Mouse (Mus musculus) hindbrain, embryonic 13.5 days (tissue): ENCODE measurements around the gene Ank3. TPM values are rescaled to one million over a fixed set of nuclear protein-coding genes. Genes with fewer than 3 reads are reported as not detected.
"Not testable (repeated sequence)": the region's sequence is repeated elsewhere in the genome, so short reads cannot be mapped to it uniquely, and the experiment has no call there.

Source experiments
- ATAC-seq: fragments of 200-750 bp; cut with Nextera tagmentation; 2 replicates; pipeline ENCODE4 v1.8.0; 2017; ENCODE audit warnings: moderate TSS enrichment; ENCODE audit not compliant: low FRiP score
- H3K27ac ChIP-seq: fragments of 300-500 bp; sonication (generic); 2 replicates; pipeline ENCODE4 v1.5.1; 2015; ENCODE audit warnings: inconsistent platforms, mild to moderate bottlenecking, moderate library complexity
- H3K27me3 ChIP-seq: fragments of 300-500 bp; sonication (generic); 2 replicates; pipeline ENCODE4 v1.6.1; 2015; ENCODE audit warnings: mild to moderate bottlenecking, inconsistent platforms
- H3K36me3 ChIP-seq: fragments of 300-500 bp; sonication (generic); 2 replicates; pipeline ENCODE4 v1.6.1; 2015; ENCODE audit warnings: mild to moderate bottlenecking, inconsistent platforms
- H3K4me1 ChIP-seq: fragments of 300-500 bp; sonication (generic); replicated peaks from 2 replicates; pipeline ENCODE4 v1.6.1; 2015; ENCODE audit warnings: inconsistent platforms
- H3K4me2 ChIP-seq: fragments of 300-500 bp; sonication (generic); 2 replicates; pipeline ENCODE4 v1.6.1; 2015; ENCODE audit warnings: inconsistent platforms, mild to moderate bottlenecking, moderate library complexity
- H3K4me3 ChIP-seq: fragments of 300-500 bp; sonication (generic); 2 replicates; pipeline ENCODE4 v1.5.1; 2015; ENCODE audit warnings: mild to moderate bottlenecking, inconsistent platforms
- H3K9ac ChIP-seq: fragments of 300-500 bp; sonication (generic); 2 replicates; pipeline ENCODE4 v1.6.1; 2015; ENCODE audit warnings: mild to moderate bottlenecking, inconsistent platforms
- H3K9me3 ChIP-seq: fragments of 300-500 bp; sonication (generic); 2 replicates; pipeline ENCODE4 v1.6.1; 2016; ENCODE audit warnings: inconsistent platforms
- WGBS: fragments of 180-500 bp; shearing (Covaris S2); methylation state at CpG from one replicate; pipeline ENCODE4 v1.1.7; 2015; 5-methylcytosine and 5-hydroxymethylcytosine counted together
- polyA plus RNA-seq: library from polyadenylated mRNA; unstranded; fragments of >200 nt; fragmentation: Nextera tagmentation; extraction: Ambion mirVana; gene quantifications from 2 replicates; pipeline ENCODE4 v1.2.1, GENCODE M21; 2015

Gene Ank3
- 114 TPM in 2 replicates for polyA plus RNA-seq

DNA sequence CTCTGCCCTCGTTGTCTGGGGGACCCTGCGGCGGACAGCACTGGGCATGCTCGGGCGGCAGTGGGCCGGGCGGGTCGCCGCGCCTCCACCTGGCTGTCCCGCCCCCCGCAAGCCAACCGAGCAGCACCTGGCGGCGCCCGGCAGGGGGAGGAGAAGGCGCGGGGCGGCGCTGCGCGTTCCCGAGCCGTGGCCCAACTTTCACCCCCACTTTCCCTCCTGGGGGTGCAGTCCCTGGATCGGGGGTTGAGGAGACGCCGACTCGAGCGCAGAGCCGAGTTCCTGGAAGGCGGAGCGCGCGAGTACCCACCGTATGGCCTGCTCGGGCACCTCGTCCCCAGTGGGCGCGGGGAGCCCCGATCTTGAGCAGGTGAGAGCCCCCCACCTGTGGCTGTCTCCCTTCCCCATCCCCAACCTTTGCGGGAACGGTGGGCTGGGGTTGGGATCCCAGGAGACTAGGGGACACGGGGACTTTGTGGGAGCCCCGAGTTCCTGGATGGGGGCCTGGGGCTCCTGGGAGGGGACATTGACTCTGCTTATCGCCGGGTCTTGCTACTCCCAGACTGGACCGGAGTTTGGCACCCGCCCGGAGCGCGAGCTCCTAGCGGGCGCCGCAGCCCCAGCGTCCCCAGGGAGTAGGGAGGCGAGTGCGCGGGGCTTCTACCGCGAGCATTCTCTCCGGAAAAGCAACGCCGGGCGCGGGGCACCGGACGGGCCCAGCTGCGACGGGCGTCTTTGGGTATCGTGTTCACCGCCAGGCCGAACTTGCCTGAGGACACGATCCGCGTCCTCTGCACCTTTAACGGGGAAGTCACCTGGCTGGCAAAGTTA, at the start of gene Ank3:
Gene Ank3, plus strand, starts transcription at position 11 of the 828 bp plus-strand sequence.
- H3K4me1 ChIP-seq: peaks cover 28% of the 10 kb centered on the region

DNA sequence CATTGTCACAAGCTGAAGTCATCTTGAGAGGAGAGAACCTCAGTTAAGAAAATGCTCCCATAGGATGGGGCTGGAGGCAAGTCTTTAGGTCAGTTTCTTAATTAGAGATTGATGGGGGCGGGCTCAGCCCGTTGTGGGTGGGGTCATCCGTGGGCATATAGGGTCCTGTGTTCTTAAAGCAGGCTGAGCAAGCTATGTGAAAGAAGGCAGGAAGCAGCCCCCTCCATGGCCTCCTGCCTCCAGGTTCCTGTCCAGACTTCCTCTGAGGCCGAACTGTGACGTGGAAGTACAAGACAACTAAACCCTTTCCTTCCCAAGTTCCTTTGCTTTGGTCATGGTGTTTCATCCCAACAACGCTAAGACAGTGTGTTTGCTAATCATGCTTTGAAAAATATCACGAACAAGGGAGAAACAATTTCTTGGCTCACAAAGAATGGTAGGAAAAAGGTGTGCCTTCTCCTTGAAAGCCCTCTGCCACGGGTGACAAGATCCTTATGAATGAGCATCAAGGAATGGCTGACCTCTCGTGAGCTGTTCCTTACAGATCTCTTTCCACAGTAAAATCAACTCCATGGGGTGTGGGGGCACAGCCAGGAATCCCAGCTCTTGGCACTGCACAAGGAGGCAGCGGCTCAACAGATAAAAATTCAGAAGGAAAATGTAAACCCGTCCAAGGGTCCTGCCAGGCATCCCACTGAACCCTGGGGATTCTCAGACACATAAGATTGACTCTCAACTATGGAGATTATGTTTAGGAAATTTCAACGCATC, 47.3 kb upstream of the Ank3 start:
- peak overlapping the region; percentile 40; the same call in 1 of the 2 replicates for H3K27ac ChIP-seq
- H3K4me3 ChIP-seq: peak overlapping the region; percentile 60

More for the DNA sequence above, at the start of gene Ank3:
- WGBS: 1% methylated on average over 66 of the region's 77 CpGs
- Histone ChIP-seq H3K9me3 (no peaks in the 10 kb centered on the region), H3K4me3 (peak within 1 kb of the TSS; percentile 65), H3K9ac (peak within 1 kb of the TSS; percentile 74), H3K36me3 (no peaks in the 10 kb centered on the region), H3K4me2 (peak within 1 kb of the TSS; percentile 99), H3K27me3 (peaks cover 65% of the 10 kb centered on the region), H3K27ac (no peak within 1 kb of the TSS)
- ATAC-seq: peak; percentile 65

DNA sequence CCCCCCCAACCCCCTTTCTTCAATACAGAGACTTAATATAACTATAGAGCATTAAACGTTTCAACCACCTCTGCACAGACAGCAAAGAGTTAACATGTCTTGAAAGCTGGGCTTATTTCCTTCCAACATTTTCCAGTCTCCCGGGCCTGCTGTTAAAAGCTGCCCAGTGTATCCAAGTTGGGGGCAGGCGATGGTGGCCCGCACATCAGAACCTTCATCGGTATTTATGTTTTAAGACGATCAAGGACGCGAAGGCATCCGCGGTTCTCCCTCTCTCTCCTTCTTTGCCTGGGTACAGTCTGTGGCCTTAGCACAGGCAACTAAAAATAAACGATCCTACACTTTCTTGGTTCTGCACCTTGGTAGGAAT, 46.7 kb upstream of the Ank3 start:
- WGBS: under 1% methylated on average over 11 of the region's 11 CpGs
- Histone ChIP-seq H3K9ac (peak overlapping the region; percentile 68), H3K4me2 (peak overlapping the region; percentile 93), H3K9me3 (no peaks in the 10 kb centered on the region), H3K27ac (peak overlapping the region; percentile 30; the same call in 1 of the 2 replicates), H3K4me1 (peaks cover 29% of the 10 kb centered on the region), H3K27me3 (no peaks in the 10 kb centered on the region), H3K4me3 (peak overlapping the region; percentile 60), H3K36me3 (no peaks in the 10 kb centered on the region)
- ATAC-seq: no peak

More for the DNA sequence above, 47.3 kb upstream of the Ank3 start:
- no peaks in the 10 kb centered on the region for H3K27me3 ChIP-seq
- ATAC-seq: no peak
- no peaks in the 10 kb centered on the region for H3K9me3 ChIP-seq
- H3K36me3 ChIP-seq: no peaks in the 10 kb centered on the region
- H3K4me1 ChIP-seq: peaks cover 29% of the 10 kb centered on the region
- H3K9ac ChIP-seq: peak overlapping the region; percentile 68
- 28% methylated on average over 12 of the region's 12 CpGs for WGBS
- H3K4me2 ChIP-seq: peak overlapping the region; percentile 93

DNA sequence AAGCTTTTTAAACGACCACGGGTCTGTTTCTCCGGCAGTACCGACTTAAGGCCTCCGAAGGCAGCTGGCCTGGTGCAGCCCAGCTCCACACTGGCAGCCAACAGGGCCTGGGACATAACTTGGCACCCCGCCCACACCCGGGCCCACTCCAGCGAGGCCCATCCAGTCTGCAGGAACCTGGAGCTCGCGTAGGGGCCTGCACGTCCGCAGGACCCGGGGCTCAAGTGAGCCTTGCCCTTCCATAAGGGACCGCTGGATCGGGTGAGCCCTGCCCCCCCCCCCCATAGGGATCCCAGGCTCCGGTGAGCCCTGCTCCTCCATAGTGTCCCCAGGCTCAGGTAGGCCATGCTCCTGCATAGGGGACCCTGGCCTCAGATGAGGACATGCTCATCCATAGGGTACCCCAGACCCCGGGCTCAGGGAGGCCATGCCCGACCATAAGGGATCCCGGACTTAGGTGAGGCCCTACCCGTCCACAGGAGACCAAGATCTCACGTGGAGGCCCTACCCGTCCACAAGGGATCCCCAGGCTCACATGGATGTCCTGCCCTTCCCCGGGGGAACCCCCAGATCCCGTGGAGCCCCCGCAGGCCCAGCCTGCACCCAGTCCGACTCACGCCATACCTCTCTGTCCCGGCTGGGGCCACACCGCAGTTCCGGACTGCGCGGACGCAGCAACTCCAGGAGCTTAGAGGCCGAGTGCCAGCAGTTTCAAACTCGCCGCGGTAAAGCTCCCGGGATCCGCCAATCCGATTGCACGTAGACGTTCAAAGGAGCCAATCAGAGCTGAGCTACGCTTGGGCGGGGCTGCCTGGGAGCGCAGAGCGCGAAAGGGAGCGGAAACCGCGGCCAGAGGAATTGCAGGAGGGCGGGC, 46.1 kb upstream of the Ank3 start, which contains the start of gene Cdk1:
Gene Cdk1, minus strand, starts transcription at position 727 of the 874 bp plus-strand sequence.
- peak within 1 kb of the TSS; percentile 93 for H3K4me2 ChIP-seq
- H3K36me3 ChIP-seq: no peaks in the 10 kb centered on the region
- H3K27ac ChIP-seq: peak within 1 kb of the TSS; percentile 30; the same call in 1 of the 2 replicates
- H3K4me1 ChIP-seq: peaks cover 29% of the 10 kb centered on the region
- under 1% methylated on average over 50 of the region's 51 CpGs for WGBS
- peak within 1 kb of the TSS; percentile 68 for H3K9ac ChIP-seq
- H3K27me3 ChIP-seq: no peaks in the 10 kb centered on the region
- H3K9me3 ChIP-seq: no peaks in the 10 kb centered on the region
- H3K4me3 ChIP-seq: peak within 1 kb of the TSS; percentile 60
- ATAC-seq: peak; percentile 96

DNA sequence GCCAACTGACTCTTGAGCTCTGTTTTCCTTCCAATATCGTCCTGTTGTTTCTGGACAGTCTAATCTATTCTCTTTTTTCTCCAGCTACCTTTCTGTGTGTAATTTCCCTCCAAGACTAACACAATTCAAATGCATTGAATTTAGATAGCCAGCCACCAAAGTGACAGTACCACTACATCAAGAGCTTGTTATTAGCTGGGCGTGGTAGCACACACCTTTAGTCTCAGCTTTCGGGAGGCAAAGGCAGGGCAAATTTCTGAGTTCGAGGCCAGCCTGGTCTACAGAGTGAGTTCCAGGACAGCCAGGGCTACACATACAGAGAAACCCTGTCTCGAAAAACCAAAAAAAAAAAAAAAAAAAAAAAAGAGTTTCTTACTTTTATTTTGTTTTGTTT, 45.5 kb upstream of the Ank3 start:
- H3K36me3 ChIP-seq, H3K27me3 ChIP-seq, H3K9me3 ChIP-seq, H3K9ac ChIP-seq, H3K27ac ChIP-seq: not testable (repeated sequence)
- H3K4me3 ChIP-seq: peak overlapping the region; percentile 60; the same call in 1 of the 2 replicates
- peaks cover 29% of the 10 kb centered on the region for H3K4me1 ChIP-seq
- H3K4me2 ChIP-seq: peak overlapping the region; percentile 93
- WGBS: 48% methylated on average over 5 of the region's 5 CpGs
- peak; percentile 52; the same call in 1 of the 2 replicates for ATAC-seq

DNA sequence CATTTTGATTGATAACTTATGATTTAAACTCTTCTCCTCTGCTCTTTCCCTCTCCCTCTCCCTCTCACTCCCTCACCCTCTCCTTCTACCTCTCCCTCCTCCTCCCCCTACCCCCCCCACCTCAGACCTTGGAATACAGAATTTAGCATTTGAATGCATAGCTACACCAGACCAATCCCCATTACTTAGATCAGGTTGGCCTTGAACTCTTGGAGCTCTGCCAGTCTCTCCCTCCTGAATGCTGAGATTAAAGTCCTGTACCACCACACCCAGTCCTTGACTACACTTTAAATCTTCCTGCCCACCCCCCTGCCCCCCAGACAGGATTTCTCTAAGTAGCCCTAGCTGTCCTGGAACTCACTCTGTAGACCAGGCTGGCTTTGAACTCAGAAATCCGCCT, 38.9 kb upstream of the Ank3 start:
- no peak for ATAC-seq
- 92% methylated on average over 1 of the region's 1 CpGs for WGBS
- Histone ChIP-seq H3K27me3 (no peaks in the 10 kb centered on the region), H3K27ac (no peak overlapping the region), H3K4me3 (no peak overlapping the region), H3K9me3 (no peaks in the 10 kb centered on the region), H3K36me3 (no peaks in the 10 kb centered on the region), H3K4me1 (no peaks in the 10 kb centered on the region), H3K4me2 (no peak overlapping the region), H3K9ac (no peak overlapping the region)

DNA sequence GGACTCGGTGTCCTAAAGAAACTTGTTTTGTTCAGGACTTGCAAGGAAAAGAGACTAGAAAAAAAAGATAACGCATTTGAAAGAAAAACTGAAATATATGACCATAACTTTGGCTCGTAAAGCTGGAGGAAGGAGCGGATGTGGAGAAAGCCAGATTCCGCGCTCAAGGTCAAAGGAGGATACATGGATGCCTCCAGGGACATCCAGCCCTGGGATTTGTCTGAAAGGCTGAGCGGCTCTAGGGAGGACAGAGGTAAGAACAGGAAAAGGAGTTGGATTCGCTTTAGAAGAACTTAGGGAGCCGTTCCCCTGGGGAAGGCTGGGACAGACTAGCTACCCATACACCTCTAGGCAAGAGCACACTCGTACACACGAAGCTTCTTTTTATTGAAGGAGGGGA, 32.4 kb upstream of the Ank3 start:
- ATAC-seq: no peak
- Histone ChIP-seq H3K4me2 (no peak overlapping the region), H3K36me3 (no peaks in the 10 kb centered on the region), H3K27ac (no peak overlapping the region), H3K4me1 (no peaks in the 10 kb centered on the region), H3K9me3 (no peaks in the 10 kb centered on the region), H3K9ac (no peak overlapping the region), H3K4me3 (no peak overlapping the region), H3K27me3 (no peaks in the 10 kb centered on the region)
- WGBS: 90% methylated on average over 11 of the region's 11 CpGs

DNA sequence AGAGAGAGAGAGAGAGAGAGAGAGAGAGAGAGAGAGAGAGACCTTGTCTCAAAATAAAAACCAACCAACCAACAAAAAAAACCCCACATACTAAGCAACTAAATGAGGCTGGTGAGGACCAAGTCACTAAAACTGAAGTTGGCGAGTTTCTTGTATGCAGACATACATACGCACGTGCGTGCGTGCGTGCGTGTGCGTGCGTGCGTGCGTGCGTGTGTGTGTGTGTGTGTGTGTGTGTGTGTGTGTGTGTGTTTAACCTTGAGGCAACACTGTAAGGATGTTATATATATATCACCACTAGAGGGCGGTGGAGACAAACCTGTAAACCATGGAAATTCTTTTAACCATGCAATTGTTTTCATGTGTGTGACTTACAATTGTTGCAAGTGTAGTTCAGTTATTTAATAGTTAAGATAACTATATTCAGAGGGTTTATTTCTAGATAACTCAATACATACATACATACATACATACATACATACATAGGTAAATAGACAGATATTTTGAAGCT, 31.6 kb upstream of the Ank3 start:
- WGBS: 81% methylated on average over 13 of the region's 13 CpGs
- Histone ChIP-seq H3K4me1 (no peaks in the 10 kb centered on the region), H3K4me2 (no peak overlapping the region), H3K27me3 (no peaks in the 10 kb centered on the region), H3K9me3 (no peaks in the 10 kb centered on the region), H3K4me3 (no peak overlapping the region), H3K27ac (no peak overlapping the region), H3K9ac (no peak overlapping the region), H3K36me3 (no peaks in the 10 kb centered on the region)
- no peak for ATAC-seq

DNA sequence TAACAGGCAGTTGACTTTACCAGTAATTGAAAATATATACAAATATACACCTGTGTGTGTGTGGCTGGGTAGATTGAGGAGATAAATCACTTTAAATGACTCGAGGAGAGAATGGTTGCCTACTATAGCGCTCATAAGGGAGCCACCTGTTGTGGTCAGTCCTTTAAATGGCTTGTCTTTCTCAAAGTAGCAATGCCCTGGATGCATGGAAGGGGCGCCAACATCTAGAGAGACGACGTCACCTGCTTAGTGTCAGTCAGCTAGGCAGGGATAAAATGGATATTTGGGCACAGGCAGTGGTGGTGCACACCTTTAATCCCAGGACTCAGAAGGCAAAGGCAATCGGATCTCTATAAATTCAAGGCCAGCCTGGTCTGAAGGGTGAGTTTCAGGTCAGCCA, 29.3 kb upstream of the Ank3 start:
- H3K4me1 ChIP-seq: no peaks in the 10 kb centered on the region
- H3K36me3 ChIP-seq: no peaks in the 10 kb centered on the region
- 88% methylated on average over 6 of the region's 6 CpGs for WGBS
- H3K4me2 ChIP-seq: no peak overlapping the region
- H3K9me3 ChIP-seq: no peaks in the 10 kb centered on the region
- no peaks in the 10 kb centered on the region for H3K27me3 ChIP-seq
- no peak overlapping the region for H3K4me3 ChIP-seq
- H3K9ac ChIP-seq: no peak overlapping the region
- H3K27ac ChIP-seq: no peak overlapping the region
- ATAC-seq: no peak

DNA sequence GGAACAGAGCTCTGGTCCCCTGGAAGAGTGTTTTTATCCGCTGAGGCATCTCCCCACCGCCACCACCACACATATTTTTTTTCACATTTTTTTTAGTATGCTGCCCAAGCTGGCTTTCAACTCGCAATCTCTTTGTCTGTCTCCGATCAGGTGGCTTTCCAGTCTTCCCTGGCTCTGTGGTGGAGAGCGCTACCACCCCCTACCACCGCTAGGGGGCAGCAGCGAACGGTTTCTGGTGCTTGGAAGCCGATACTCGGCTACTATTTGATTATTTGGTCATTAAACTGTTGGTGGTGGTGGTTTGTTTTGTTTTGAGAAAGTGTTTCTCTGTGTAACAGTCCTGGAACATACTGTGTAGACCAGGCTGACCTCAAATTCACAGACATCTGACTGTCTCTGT, 27.1 kb upstream of the Ank3 start:
- no peak overlapping the region for H3K4me3 ChIP-seq
- H3K36me3 ChIP-seq: no peaks in the 10 kb centered on the region
- H3K9ac ChIP-seq: no peak overlapping the region
- H3K4me1 ChIP-seq: no peaks in the 10 kb centered on the region
- H3K9me3 ChIP-seq: no peaks in the 10 kb centered on the region
- no peak for ATAC-seq
- no peak overlapping the region for H3K27ac ChIP-seq
- H3K4me2 ChIP-seq: no peak overlapping the region
- no peaks in the 10 kb centered on the region for H3K27me3 ChIP-seq
- WGBS: 18% methylated on average over 10 of the region's 10 CpGs

DNA sequence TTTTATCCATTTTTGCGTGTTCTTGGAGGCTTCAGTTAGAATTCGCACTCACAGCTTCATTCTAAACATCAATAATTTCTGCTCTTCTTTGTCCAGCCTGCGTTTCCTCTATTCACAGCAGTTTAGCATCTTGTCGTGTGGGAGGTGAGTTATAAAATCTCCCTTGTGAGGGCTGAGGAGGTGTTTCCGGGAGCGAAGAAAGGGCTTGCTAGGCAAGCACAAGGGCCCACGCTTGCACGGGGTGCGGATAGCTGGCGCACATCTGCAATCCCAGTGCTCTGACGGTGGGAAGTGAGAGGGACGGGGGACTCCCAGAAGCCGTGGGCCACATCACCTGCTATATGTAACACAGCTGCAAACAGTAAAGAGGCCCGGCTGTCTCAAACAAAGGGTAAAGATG, 26.5 kb upstream of the Ank3 start:
- H3K27ac ChIP-seq: no peak overlapping the region
- WGBS: 88% methylated on average over 14 of the region's 14 CpGs
- H3K27me3 ChIP-seq: no peaks in the 10 kb centered on the region
- no peaks in the 10 kb centered on the region for H3K36me3 ChIP-seq
- ATAC-seq: no peak
- H3K4me1 ChIP-seq: no peaks in the 10 kb centered on the region
- no peak overlapping the region for H3K4me2 ChIP-seq
- H3K9ac ChIP-seq: no peak overlapping the region
- H3K4me3 ChIP-seq: no peak overlapping the region
- H3K9me3 ChIP-seq: no peaks in the 10 kb centered on the region
